Mouse (Mus musculus) thymus, adult 2 months (tissue): Measurements from ENCODE around the gene Pnpla5. TPM values are rescaled to one million over a fixed set of nuclear protein-coding genes. Genes with fewer than 3 reads are reported as not detected.

Experiments
- DNase-seq: peaks from one replicate; pipeline ENCODE4 v3.0.0; 2021
- H3K27ac ChIP-seq: fragments of 200-500 bp; 2 replicates; pipeline ENCODE4 v1.5.1; 2012; ENCODE audit warnings: low read length, control low read depth; ENCODE audit not compliant: control insufficient read depth, insufficient read depth
- H3K27me3 ChIP-seq: fragments of 200-500 bp; 2 replicates; pipeline ENCODE4 v1.6.1; 2012; ENCODE audit warnings: mild to moderate bottlenecking, low read length, moderate library complexity, mixed read lengths; ENCODE audit not compliant: control insufficient read depth, insufficient read depth
- H3K36me3 ChIP-seq: fragments of 200-500 bp; 2 replicates; pipeline ENCODE4 v1.6.1; 2012; ENCODE audit warnings: mild to moderate bottlenecking, low read length, moderate library complexity; ENCODE audit not compliant: control insufficient read depth, insufficient read depth
- H3K4me1 ChIP-seq: fragments of 200-500 bp; replicated peaks from 2 replicates; pipeline ENCODE4 v1.6.1; 2012; ENCODE audit warnings: low read length; ENCODE audit not compliant: control insufficient read depth, insufficient read depth
- H3K4me3 ChIP-seq: fragments of 200-500 bp; 2 replicates; pipeline ENCODE4 v1.5.1; 2012; ENCODE audit warnings: mild to moderate bottlenecking, low read length, control low read depth, moderate library complexity; ENCODE audit not compliant: control insufficient read depth, insufficient read depth
- CTCF ChIP-seq: fragments of 200-500 bp; IDR thresholded peaks from 2 replicates; pipeline ENCODE4 v1.5.1; 2012; ENCODE audit warnings: mild to moderate bottlenecking, control low read depth, low read length, moderate library complexity, borderline replicate concordance; ENCODE audit not compliant: control insufficient read depth, poor library complexity, insufficient read depth; ENCODE audit errors: extremely low read depth
- POLR2A ChIP-seq: fragments of 200-500 bp; IDR thresholded peaks from 2 replicates; pipeline ENCODE4 v1.6.1; 2012; ENCODE audit warnings: mild to moderate bottlenecking, low read length, control low read depth, moderate library complexity; ENCODE audit not compliant: control insufficient read depth, poor library complexity, insufficient read depth; ENCODE audit errors: extremely low read depth
- WGBS: fragments of 180-500 bp; shearing (Covaris S2); methylation state at CpG from one replicate; pipeline ENCODE4 v1.1.7; 2018; 5-methylcytosine and 5-hydroxymethylcytosine counted together
- polyA plus RNA-seq: library from polyadenylated mRNA; depleted of rRNA; stranded (reverse); fragments of >200 nt; gene quantifications from 2 replicates; pipeline ENCODE4 v1.2.3, GENCODE M21; 2012; rRNA removed

Pnpla5 gene
- polyA plus RNA-seq, 1 experiment: 0.13 TPM

- Histone ChIP-seq H3K36me3 (no peaks in the 10 kb centered on the region), H3K4me1 (no peaks in the 10 kb centered on the region), H3K27me3 (peaks cover 2% of the 10 kb centered on the region; the same call in 1 of the 2 replicates), H3K27ac (no peak overlapping the region), H3K4me3 (no peak overlapping the region)
- TF ChIP-seq CTCF (0 out of 2 replicates have a peak, but pooled peaks have one; percentile 13), POLR2A (no peak)
- DNase-seq: peak; percentile 10
- 34% methylated on average over 7 of the region's 7 CpGs for WGBS
These were observed 50.7 kb downstream of the Pnpla5 start for GRCm38 (mm10) chr15:84072226-84072625.

- H3K4me1 ChIP-seq: no peaks in the 10 kb centered on the region
- peaks cover 2% of the 10 kb centered on the region; the same call in 1 of the 2 replicates for H3K27me3 ChIP-seq
- H3K27ac ChIP-seq: no peak overlapping the region
- no peak for TF ChIP-seq CTCF
- TF ChIP-seq POLR2A: no peak
- 6% methylated on average over 13 of the region's 13 CpGs for WGBS
- DNase-seq: no peak
- no peak overlapping the region for H3K4me3 ChIP-seq
- H3K36me3 ChIP-seq: no peaks in the 10 kb centered on the region
These were observed 52.8 kb downstream of the Pnpla5 start for GRCm38 (mm10) chr15:84070116-84070676.

GRCm38 (mm10) chr15:84069455-84070050 lies 53.4 kb downstream of the Pnpla5 start:
- Histone ChIP-seq H3K4me1 (no peaks in the 10 kb centered on the region), H3K27ac (no peak overlapping the region), H3K4me3 (no peak overlapping the region), H3K36me3 (no peaks in the 10 kb centered on the region), H3K27me3 (peaks cover 2% of the 10 kb centered on the region; the same call in 1 of the 2 replicates)
- DNase-seq: no peak
- WGBS: 12% methylated on average over 16 of the region's 16 CpGs
- no peak for TF ChIP-seq POLR2A
- no peak for TF ChIP-seq CTCF

GRCm38 (mm10) chr15:84065701-84066100 lies 57.3 kb downstream of the Pnpla5 start:
- no peak overlapping the region for H3K27ac ChIP-seq
- TF ChIP-seq POLR2A: no peak
- H3K4me1 ChIP-seq: no peaks in the 10 kb centered on the region
- DNase-seq: no peak
- H3K4me3 ChIP-seq: no peak overlapping the region
- H3K27me3 ChIP-seq: peaks cover 2% of the 10 kb centered on the region; the same call in 1 of the 2 replicates
- H3K36me3 ChIP-seq: no peaks in the 10 kb centered on the region
- 74% methylated on average over 4 of the region's 4 CpGs for WGBS

- no peaks in the 10 kb centered on the region for H3K4me1 ChIP-seq
- H3K27me3 ChIP-seq: no peaks in the 10 kb centered on the region; the same call in 1 of the 2 replicates
- H3K4me3 ChIP-seq: no peak within 1 kb of the TSS
- no peak within 1 kb of the TSS for H3K27ac ChIP-seq
- TF ChIP-seq CTCF (no peak), POLR2A (no peak)
- no peak for DNase-seq
- no peaks in the 10 kb centered on the region for H3K36me3 ChIP-seq
- 22% methylated on average over 29 of the region's 29 CpGs for WGBS
These were observed 57.8 kb downstream of the Pnpla5 start, which contains the start of gene Efcab6 for GRCm38 (mm10) chr15:84065140-84065539. Gene Efcab6, minus strand, starts transcription at chr15:84065379.

Other genes with a start within 250 kb of the Pnpla5 start
- gene Efcab6, start 57.8 kb downstream of the Pnpla5 start, polyA plus RNA-seq: 0.09 and 0.13 TPM in 2 replicates
- 0.11 and 0.22 TPM in 2 replicates for gene Sult4a1, start 17.4 kb downstream of the Pnpla5 start, polyA plus RNA-seq
- gene Pnpla3, start 44.7 kb upstream of the Pnpla5 start, polyA plus RNA-seq: 35.3 and 39.4 TPM in 2 replicates
- gene Samm50, start 69.1 kb upstream of the Pnpla5 start, polyA plus RNA-seq: 14.5 and 15.2 TPM in 2 replicates
- gene Parvb, start 108.9 kb upstream of the Pnpla5 start, polyA plus RNA-seq: 3.3 and 6.8 TPM in 2 replicates
- 183 and 185 TPM in 2 replicates for gene Parvg, start 200.9 kb upstream of the Pnpla5 start, polyA plus RNA-seq